Mouse (Mus musculus): ENCODE results near the gene Csad.

DNA sequence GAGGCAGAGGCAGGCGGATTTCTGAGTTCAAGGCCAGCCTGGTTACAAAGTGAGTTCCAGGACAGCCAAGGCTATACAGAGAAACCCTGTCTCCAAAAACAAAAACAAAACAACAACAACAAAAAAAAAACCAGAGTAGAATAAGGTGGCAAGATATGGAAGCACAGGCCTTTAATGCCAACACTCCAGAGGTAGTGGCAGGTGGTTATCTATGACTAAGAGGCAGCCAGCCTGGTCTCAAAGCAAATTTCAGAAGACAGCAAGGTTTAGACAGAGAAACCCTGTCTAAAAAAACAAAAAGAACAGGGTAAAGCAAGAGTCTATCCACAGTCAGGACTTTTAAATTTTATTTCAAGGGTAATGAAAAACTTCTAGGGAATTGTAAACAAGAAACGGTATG, 69.8 kb downstream of the Csad start:
- TF ChIP-seq TAL1 (IDR thresholded peaks at IDR 0.05; ENCODE audit: low read length) (no peak), GATA1 (IDR thresholded peaks at IDR 0.05; ENCODE audit: low read length) (no peak)
